Mouse (Mus musculus): Measurements from ENCODE around the gene Tmem163. TPM values are rescaled to one million over a fixed set of nuclear protein-coding genes. Genes with fewer than 3 reads are reported as not detected.

Gene Tmem163
- polyA plus RNA-seq, 1 experiment from 2014 or later = 64.0 TPM

DNA sequence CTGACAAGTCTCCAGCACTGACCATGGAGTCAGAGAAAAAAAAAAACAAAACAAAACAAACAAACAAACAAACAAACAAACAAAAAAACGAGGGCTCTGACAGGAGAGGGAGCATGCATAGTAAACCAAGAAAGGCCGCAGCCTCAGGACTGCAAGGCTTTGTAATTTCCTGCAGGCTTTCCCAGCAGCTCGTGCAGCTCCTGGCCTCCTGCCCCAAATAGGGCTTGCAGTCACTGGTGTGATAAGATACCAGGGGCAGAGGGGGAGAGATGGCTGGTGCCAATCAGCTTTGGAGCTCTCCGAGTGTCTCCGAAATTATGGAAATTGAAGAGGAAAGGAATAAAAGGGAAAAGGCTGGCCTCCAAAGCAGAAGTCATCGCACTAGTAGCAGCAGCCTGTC, 214.1 kb downstream of the Tmem163 start:
- H3K4me2 ChIP-seq (ENCODE audit: low read length) = no peak overlapping the region
- H3K27ac ChIP-seq (replicated peaks; ENCODE audit: low read depth, low read length) = peak overlapping the region; percentile 49
- H3K27me3 ChIP-seq (ENCODE audit: control insufficient read depth, insufficient read depth, low read length) = no peaks in the 10 kb centered on the region
- no peak overlapping the region for H3K9ac ChIP-seq (replicated peaks; ENCODE audit: low read length)
- H3K9me3 ChIP-seq (ENCODE audit: control insufficient read depth, low read length) = no peaks in the 10 kb centered on the region
- 0 out of 2 replicates have a peak, but pooled peaks cover 6% of the 10 kb centered on the region for H3K36me3 ChIP-seq (ENCODE audit: control insufficient read depth, insufficient read depth, low read length)
- H3K4me1 ChIP-seq (ENCODE audit: control insufficient read depth, insufficient read depth, low read length) = no peaks in the 10 kb centered on the region
- ATAC-seq (ENCODE audit: low FRiP score, low TSS enrichment) = no peak
- H3K4me3 ChIP-seq (replicated peaks; ENCODE audit: low read depth, low read length) = no peak overlapping the region
- no peak for DNase-seq
- 75% methylated on average over 6 of the region's 6 CpGs for WGBS

DNA sequence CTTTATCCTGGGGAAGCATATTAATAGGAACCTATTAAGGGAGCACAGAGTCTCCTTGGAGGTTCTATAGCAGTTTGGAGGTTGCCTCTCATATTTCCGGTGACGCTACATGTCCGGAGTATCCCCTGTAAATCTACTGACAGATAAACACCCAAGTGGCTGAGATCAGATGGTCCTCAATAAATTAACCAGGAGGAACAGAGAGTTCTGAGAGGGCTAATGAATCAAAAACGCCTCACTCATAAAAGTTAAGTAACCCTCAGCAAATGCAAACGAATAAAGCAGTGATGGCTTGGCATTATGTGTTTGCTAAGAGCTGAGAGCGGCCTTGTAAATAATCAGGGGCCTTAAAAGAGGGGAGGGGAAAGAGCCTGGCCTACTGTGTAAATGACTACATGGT, 215.3 kb downstream of the Tmem163 start:
- DNase-seq (no peak), ATAC-seq (ENCODE audit: low FRiP score, low TSS enrichment) (no peak)
- Histone ChIP-seq H3K27ac (replicated peaks; ENCODE audit: low read depth, low read length) (no peak overlapping the region), H3K9ac (replicated peaks; ENCODE audit: low read length) (no peak overlapping the region), H3K36me3 (ENCODE audit: control insufficient read depth, insufficient read depth, low read length) (0 out of 2 replicates have a peak, but pooled peaks cover 7% of the 10 kb centered on the region), H3K4me2 (ENCODE audit: low read length) (no peak overlapping the region), H3K4me1 (ENCODE audit: control insufficient read depth, insufficient read depth, low read length) (no peaks in the 10 kb centered on the region), H3K9me3 (ENCODE audit: control insufficient read depth, low read length) (no peaks in the 10 kb centered on the region), H3K27me3 (ENCODE audit: control insufficient read depth, insufficient read depth, low read length) (no peaks in the 10 kb centered on the region), H3K4me3 (replicated peaks; ENCODE audit: low read depth, low read length) (no peak overlapping the region)
- WGBS = 74% methylated on average over 6 of the region's 6 CpGs

DNA sequence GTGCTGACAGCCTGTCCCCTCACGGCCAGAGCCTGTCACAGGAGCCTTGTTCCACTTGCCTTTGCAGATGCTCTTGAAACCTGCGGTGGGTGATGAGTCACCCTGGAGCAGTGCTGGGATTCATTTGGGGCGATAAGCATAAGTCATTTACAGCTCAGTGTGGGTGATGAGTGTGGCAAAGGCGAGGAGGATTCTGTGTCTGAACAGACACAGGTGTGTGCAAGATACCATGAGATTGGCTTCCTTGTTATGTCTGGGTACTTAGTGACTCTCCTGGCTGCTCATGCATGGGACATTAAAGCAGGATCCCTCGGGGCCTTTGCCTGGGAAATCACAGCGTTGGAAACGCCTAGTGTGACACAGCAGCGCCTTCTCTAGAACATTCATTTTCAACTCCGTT, 218.3 kb downstream of the Tmem163 start:
- DNase-seq = no peak
- Histone ChIP-seq H3K4me1 (ENCODE audit: control insufficient read depth, insufficient read depth, low read length) (0 out of 2 replicates have a peak, but pooled peaks cover 9% of the 10 kb centered on the region), H3K4me3 (replicated peaks; ENCODE audit: low read depth, low read length) (no peak overlapping the region), H3K36me3 (ENCODE audit: control insufficient read depth, insufficient read depth, low read length) (0 out of 2 replicates have a peak, but pooled peaks cover 7% of the 10 kb centered on the region), H3K27me3 (ENCODE audit: control insufficient read depth, insufficient read depth, low read length) (no peaks in the 10 kb centered on the region), H3K9ac (replicated peaks; ENCODE audit: low read length) (no peak overlapping the region), H3K27ac (replicated peaks; ENCODE audit: low read depth, low read length) (no peak overlapping the region), H3K4me2 (ENCODE audit: low read length) (no peak overlapping the region), H3K9me3 (ENCODE audit: control insufficient read depth, low read length) (no peaks in the 10 kb centered on the region)
- WGBS = 76% methylated on average over 9 of the region's 9 CpGs
- no peak for ATAC-seq (ENCODE audit: low FRiP score, low TSS enrichment)

- no peak overlapping the region for H3K27ac ChIP-seq (replicated peaks; ENCODE audit: low read depth, low read length)
- H3K4me3 ChIP-seq (replicated peaks; ENCODE audit: low read depth, low read length) = no peak overlapping the region
- H3K27me3 ChIP-seq (ENCODE audit: control insufficient read depth, insufficient read depth, low read length) = no peaks in the 10 kb centered on the region
- DNase-seq (no peak), ATAC-seq (ENCODE audit: low FRiP score, low TSS enrichment) (no peak)
- H3K4me1 ChIP-seq (ENCODE audit: control insufficient read depth, insufficient read depth, low read length) = 0 out of 2 replicates have a peak, but pooled peaks cover 9% of the 10 kb centered on the region
- no peaks in the 10 kb centered on the region for H3K9me3 ChIP-seq (ENCODE audit: control insufficient read depth, low read length)
- H3K4me2 ChIP-seq (ENCODE audit: low read length) = no peak overlapping the region
- WGBS = 88% methylated on average over 7 of the region's 7 CpGs
- no peak overlapping the region for H3K9ac ChIP-seq (replicated peaks; ENCODE audit: low read length)
- H3K36me3 ChIP-seq (ENCODE audit: control insufficient read depth, insufficient read depth, low read length) = 0 out of 2 replicates have a peak, but pooled peaks cover 7% of the 10 kb centered on the region
Measured at GRCm38 (mm10) chr1:127459576-127459975, 219.8 kb downstream of the Tmem163 start.

DNA sequence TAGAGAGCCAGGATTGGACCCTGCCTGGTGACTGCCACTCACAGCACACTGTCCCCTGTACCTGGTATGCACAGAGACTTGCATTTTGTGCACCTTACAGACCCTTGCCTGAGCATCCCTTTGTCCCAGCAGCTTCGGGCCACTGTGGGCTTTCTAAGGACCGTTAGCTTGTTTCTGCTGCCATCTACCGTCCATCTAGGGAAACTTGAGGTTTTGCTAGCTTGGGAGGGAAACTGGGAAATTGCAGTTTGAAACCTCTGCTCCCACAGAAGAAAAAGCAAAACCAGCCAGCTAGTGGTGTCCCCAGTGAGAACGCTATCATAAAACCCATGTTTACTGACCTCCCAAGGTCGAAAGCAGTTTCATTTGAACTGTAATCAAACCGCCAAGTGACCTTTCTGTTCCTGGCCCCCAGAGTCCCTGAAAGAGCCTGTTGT, 220.3 kb downstream of the Tmem163 start:
- Histone ChIP-seq H3K36me3 (ENCODE audit: control insufficient read depth, insufficient read depth, low read length) (0 out of 2 replicates have a peak, but pooled peaks cover 7% of the 10 kb centered on the region), H3K4me3 (replicated peaks; ENCODE audit: low read depth, low read length) (no peak overlapping the region), H3K27ac (replicated peaks; ENCODE audit: low read depth, low read length) (peak overlapping the region; percentile 72), H3K4me2 (ENCODE audit: low read length) (no peak overlapping the region), H3K9me3 (ENCODE audit: control insufficient read depth, low read length) (no peaks in the 10 kb centered on the region), H3K4me1 (ENCODE audit: control insufficient read depth, insufficient read depth, low read length) (0 out of 2 replicates have a peak, but pooled peaks cover 9% of the 10 kb centered on the region), H3K9ac (replicated peaks; ENCODE audit: low read length) (peak overlapping the region; percentile 50; the same call in 1 of the 2 replicates), H3K27me3 (ENCODE audit: control insufficient read depth, insufficient read depth, low read length) (no peaks in the 10 kb centered on the region)
- ATAC-seq (ENCODE audit: low FRiP score, low TSS enrichment) = peak; percentile 85
- peak; percentile 96 for DNase-seq
- 17% methylated on average over 6 of the region's 6 CpGs for WGBS

DNA sequence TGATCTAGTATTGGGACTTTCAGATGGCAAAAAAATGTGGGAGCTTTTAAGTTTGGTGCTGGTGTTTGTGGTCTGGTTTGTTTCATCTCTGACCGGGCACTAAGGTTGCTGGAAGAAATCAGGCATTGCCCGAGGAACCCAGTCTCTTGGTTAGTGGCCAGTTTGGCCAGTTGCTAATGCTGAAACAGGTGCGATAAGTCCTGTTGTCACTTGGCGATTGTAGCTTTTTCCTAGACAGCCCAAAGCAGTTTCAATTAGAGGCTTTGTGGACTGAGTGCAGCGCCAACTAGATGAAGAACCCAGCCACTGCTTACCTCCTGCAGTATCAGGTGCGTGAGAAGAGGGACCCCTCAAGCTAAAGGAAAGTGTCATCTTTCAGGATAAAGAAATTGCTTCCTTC, 226.0 kb downstream of the Tmem163 start:
- Histone ChIP-seq H3K4me2 (ENCODE audit: low read length) (no peak overlapping the region), H3K9ac (replicated peaks; ENCODE audit: low read length) (no peak overlapping the region), H3K4me1 (ENCODE audit: control insufficient read depth, insufficient read depth, low read length) (0 out of 2 replicates have a peak, but pooled peaks cover 5% of the 10 kb centered on the region), H3K36me3 (ENCODE audit: control insufficient read depth, insufficient read depth, low read length) (peaks cover 6% of the 10 kb centered on the region; the same call in 1 of the 2 replicates), H3K9me3 (ENCODE audit: control insufficient read depth, low read length) (no peaks in the 10 kb centered on the region), H3K4me3 (replicated peaks; ENCODE audit: low read depth, low read length) (no peak overlapping the region), H3K27ac (replicated peaks; ENCODE audit: low read depth, low read length) (no peak overlapping the region), H3K27me3 (ENCODE audit: control insufficient read depth, insufficient read depth, low read length) (no peaks in the 10 kb centered on the region)
- ATAC-seq (ENCODE audit: low FRiP score, low TSS enrichment) (no peak), DNase-seq (no peak)
- WGBS = 92% methylated on average over 6 of the region's 6 CpGs

GRCm38 (mm10) chr1:127444836-127445485, 234.4 kb downstream of the Tmem163 start:
- H3K36me3 ChIP-seq (ENCODE audit: control insufficient read depth, insufficient read depth, low read length) = peaks cover 23% of the 10 kb centered on the region
- H3K4me1 ChIP-seq (ENCODE audit: control insufficient read depth, insufficient read depth, low read length) = no peaks in the 10 kb centered on the region
- H3K9ac ChIP-seq (replicated peaks; ENCODE audit: low read length) = no peak overlapping the region
- H3K27ac ChIP-seq (replicated peaks; ENCODE audit: low read depth, low read length) = no peak overlapping the region
- DNase-seq (no peak), ATAC-seq (ENCODE audit: low FRiP score, low TSS enrichment) (no peak)
- no peak overlapping the region for H3K4me2 ChIP-seq (ENCODE audit: low read length)
- H3K4me3 ChIP-seq (replicated peaks; ENCODE audit: low read depth, low read length) = no peak overlapping the region
- no peaks in the 10 kb centered on the region for H3K9me3 ChIP-seq (ENCODE audit: control insufficient read depth, low read length)
- WGBS = 35% methylated on average over 5 of the region's 5 CpGs
- H3K27me3 ChIP-seq (ENCODE audit: control insufficient read depth, insufficient read depth, low read length) = no peaks in the 10 kb centered on the region

GRCm38 (mm10) chr1:127442880-127443877, 236.2 kb downstream of the Tmem163 start:
- H3K4me1 ChIP-seq (ENCODE audit: control insufficient read depth, insufficient read depth, low read length) = no peaks in the 10 kb centered on the region
- H3K4me3 ChIP-seq (replicated peaks; ENCODE audit: low read depth, low read length) = no peak overlapping the region
- ATAC-seq (ENCODE audit: low FRiP score, low TSS enrichment) (peak; percentile 31; the same call in 1 of the 2 replicates), DNase-seq (no peak)
- no peak overlapping the region for H3K4me2 ChIP-seq (ENCODE audit: low read length)
- H3K27ac ChIP-seq (replicated peaks; ENCODE audit: low read depth, low read length) = no peak overlapping the region
- H3K9me3 ChIP-seq (ENCODE audit: control insufficient read depth, low read length) = no peaks in the 10 kb centered on the region
- WGBS = 24% methylated on average over 14 of the region's 14 CpGs
- no peak overlapping the region for H3K9ac ChIP-seq (replicated peaks; ENCODE audit: low read length)
- peaks cover 15% of the 10 kb centered on the region for H3K36me3 ChIP-seq (ENCODE audit: control insufficient read depth, insufficient read depth, low read length)
- no peaks in the 10 kb centered on the region for H3K27me3 ChIP-seq (ENCODE audit: control insufficient read depth, insufficient read depth, low read length)

Data from midbrain, embryonic 14.5 days (tissue).